ENCODE assay signal across 8 mouse cellular contexts in genomic region chr19:38054720-38055192, GRCm38 (mm10). TPM values are rescaled to one million over a fixed set of nuclear protein-coding genes. Genes with fewer than 3 reads are reported as not detected.
DNase-seq lines count a peak whose midpoint lies in the region; ATAC-seq and TF ChIP-seq lines count a peak whose summit lies in the region.

TSS of gene Cep55 (plus strand) at chr19:38055011.

- DNase-seq in ES-E14 (ENCODE audit: low read depth, low spot score) = peak; percentile 99
- peak; percentile 94 for DNase-seq in cerebellum, adult 11-12 months
- DNase-seq in heart, postnatal 36 days = peak; percentile 93 to 94
- DNase-seq in layer of hippocampus, adult 2 months (ENCODE audit: low spot score in 2 of 2) = peak; percentile 92 to 95
- peak; percentile 81 for DNase-seq in ovary, postnatal 10 days (ENCODE audit: low spot score)
- peak; percentile 94 to 96 for DNase-seq in thymus, postnatal 10 days (ENCODE audit: low spot score in 2 of 2)

- peak within 1 kb of the TSS; percentile 99 for H3K9ac ChIP-seq in ES-E14 (ENCODE audit: insufficient read depth, low read depth, low read length, poor library complexity, severe bottlenecking)
- H3K9ac ChIP-seq in forebrain, embryonic 16.5 days (replicated peaks; ENCODE audit: low read depth, low read length) = peak within 1 kb of the TSS; percentile 61
- peak within 1 kb of the TSS; percentile 76 for H3K9ac ChIP-seq in lung, embryonic 16.5 days (ENCODE audit: low read length)

- TF ChIP-seq CTCF in layer of hippocampus, adult 2 months (conservative IDR thresholded peaks at IDR 0.05) = 0 out of 2 replicates have a peak, but pooled peaks have one; percentile 8

- WGBS in forebrain, embryonic 16.5 days = under 1% methylated on average over 34 of the region's 36 CpGs
- WGBS in lung, embryonic 16.5 days = 2% methylated on average over 35 of the region's 36 CpGs

- H3K4me3 ChIP-seq in ES-E14 (ENCODE audit: insufficient read depth in 1 of 2, low read depth in 1 of 2, low read length in 2 of 2, poor library complexity in 1 of 2, severe bottlenecking in 1 of 2) = peak within 1 kb of the TSS; percentile 96 to 98
- peak within 1 kb of the TSS; percentile 82 for H3K4me3 ChIP-seq in forebrain, embryonic 16.5 days (replicated peaks; ENCODE audit: low read length)
- H3K4me3 ChIP-seq in layer of hippocampus, adult 2 months = peak within 1 kb of the TSS; percentile 62
- H3K4me3 ChIP-seq in lung, embryonic 16.5 days (ENCODE audit: low read length) = peak within 1 kb of the TSS; percentile 67

- peak within 1 kb of the TSS; percentile 91 for H3K4me2 ChIP-seq in forebrain, embryonic 16.5 days (ENCODE audit: low read length)
- H3K4me2 ChIP-seq in lung, embryonic 16.5 days (ENCODE audit: low read depth, low read length) = peak within 1 kb of the TSS; percentile 76

- in situ Hi-C loops in ES-E14 (cut with MboI; ENCODE audit: low sequenced_read_pairs in 2 of 2, unreplicated experiment in 2 of 2) = no loop called here

- intact Hi-C loops in heart, postnatal 36 days (cut with DNase I) = loop anchor here (1.0 to 10.0 kb wide), 2 partner anchors 99 to 300 kb away; no protein-coding TSS in a partner anchor

- H3K36me3 ChIP-seq in ES-E14 (ENCODE audit: control insufficient read depth, insufficient read depth, low read length, poor library complexity, severe bottlenecking) = peaks cover 8% of the 10 kb centered on the region
- no peaks in the 10 kb centered on the region for H3K36me3 ChIP-seq in forebrain, embryonic 16.5 days (ENCODE audit: control insufficient read depth, insufficient read depth)
- peaks cover 12% of the 10 kb centered on the region for H3K36me3 ChIP-seq in lung, embryonic 16.5 days (ENCODE audit: control insufficient read depth, insufficient read depth, low read length)

- no peaks in the 10 kb centered on the region for H3K9me3 ChIP-seq in ES-E14 (ENCODE audit: control insufficient read depth, insufficient read depth, low read depth, low read length)
- H3K9me3 ChIP-seq in forebrain, embryonic 16.5 days (ENCODE audit: control insufficient read depth, low read length) = no peaks in the 10 kb centered on the region
- H3K9me3 ChIP-seq in lung, embryonic 16.5 days (ENCODE audit: control insufficient read depth, low read length) = no peaks in the 10 kb centered on the region

- H3K27ac ChIP-seq in ES-E14 (ENCODE audit: insufficient read depth, low read depth, low read length, poor library complexity, severe bottlenecking) = peak within 1 kb of the TSS; percentile 99
- H3K27ac ChIP-seq in forebrain, embryonic 16.5 days (ENCODE audit: low read length) = peak within 1 kb of the TSS; percentile 48
- H3K27ac ChIP-seq in layer of hippocampus, adult 2 months = peak within 1 kb of the TSS; percentile 73
- peak within 1 kb of the TSS; percentile 64 for H3K27ac ChIP-seq in lung, embryonic 16.5 days (ENCODE audit: low read length)

- peaks cover 1 to 3% of the 10 kb centered on the region in 2 experiments; a peak in 2 of 4 replicates for H3K4me1 ChIP-seq in ES-E14 (ENCODE audit: control insufficient read depth in 2 of 2, insufficient read depth in 2 of 2, low read length in 2 of 2, poor library complexity in 1 of 2)
- peaks cover 12% of the 10 kb centered on the region for H3K4me1 ChIP-seq in forebrain, embryonic 16.5 days (replicated peaks; ENCODE audit: control insufficient read depth, insufficient read depth, low read length)
- peaks cover 16% of the 10 kb centered on the region for H3K4me1 ChIP-seq in lung, embryonic 16.5 days (replicated peaks; ENCODE audit: control insufficient read depth, insufficient read depth, low read length)

- peak; percentile 95 for ATAC-seq in forebrain, embryonic 16.5 days
- peak; percentile 97 for ATAC-seq in lung, embryonic 16.5 days (ENCODE audit: low read depth)

- no peaks in the 10 kb centered on the region for H3K27me3 ChIP-seq in forebrain, embryonic 16.5 days (replicated peaks; ENCODE audit: control insufficient read depth, insufficient read depth, low read length)
- no peaks in the 10 kb centered on the region for H3K27me3 ChIP-seq in lung, embryonic 16.5 days (ENCODE audit: control insufficient read depth, insufficient read depth, low read depth, low read length)

TF ChIP-seq in ES-E14, 5 proteins besides CTCF, POLR2A, EP300 and RAD21:
- TF ChIP-seq ZC3H11A (IDR thresholded peaks at IDR 0.05; ENCODE audit: borderline replicate concordance, low read depth, low read length) (no peak), MAFK (IDR thresholded peaks at IDR 0.05; ENCODE audit: insufficient read depth, low read depth, low read length) (no peak), ZNF384 (IDR thresholded peaks at IDR 0.05; ENCODE audit: low read depth, low read length) (no peak), CHD2 (IDR thresholded peaks at IDR 0.05; ENCODE audit: low read depth, low read length) (0 out of 2 replicates have a peak, but pooled peaks have one; percentile 42), HCFC1 (IDR thresholded peaks at IDR 0.05; ENCODE audit: borderline replicate concordance, insufficient read depth, low read length) (peak; percentile 57; the same call in 1 of the 2 replicates)

RNA-seq across cellular contexts. Expression of gene Cep55, which starts in this region (rescaled TPM):
- 43.5 and 51.1 TPM in 2 replicates for total RNA-seq in ES-E14 (2012; rRNA removed)
- 12.2 and 17.8 TPM in 2 replicates for polyA plus RNA-seq in forebrain, embryonic 16.5 days (2015; fragmentation: Nextera tagmentation; extraction: Ambion mirVana)
- total RNA-seq in heart, postnatal 36 days (2021) = under 1 TPM; 0.44 to 0.46 TPM
- total RNA-seq in layer of hippocampus, adult 2 months (2021) = under 1 TPM; 0.64 to 0.74 TPM
- 44.5 and 46.8 TPM in 2 replicates for polyA plus RNA-seq in lung, embryonic 16.5 days (2015; fragmentation: Nextera tagmentation; extraction: Ambion mirVana)

Comparison
In these comparisons a context has a peak if more than half of its experiments do, and no peak if none do; other contexts are left out.
1. Peak in every context shown above with its lines: DNase-seq, ATAC-seq, H3K4me3 ChIP-seq and H3K27ac ChIP-seq.
2. RNA of gene Cep55 (total RNA-seq): 43.5 to 51.1 TPM in ES-E14; 0.64 to 0.74 TPM in layer of hippocampus, adult 2 months and 0.44 to 0.46 TPM in heart, postnatal 36 days; every median in the first group is over 10 times any median in the second.
3. Peak in DNase-seq in heart, postnatal 36 days; RNA of the gene not detected or under 1 TPM.
4. Peak in DNase-seq, H3K4me3 ChIP-seq and H3K27ac ChIP-seq in layer of hippocampus, adult 2 months; RNA of the gene not detected or under 1 TPM.
5. H3K27ac ChIP-seq: peak in every context shown above with its lines; median percentile 99 in ES-E14; 73 in layer of hippocampus, adult 2 months; 64 in lung, embryonic 16.5 days; 48 in forebrain, embryonic 16.5 days.